Mouse (Mus musculus): ENCODE data around the gene Gpr55. TPM values are rescaled to one million over a fixed set of nuclear protein-coding genes. Genes with fewer than 3 reads are reported as not detected.

The Gpr55 gene
- polyA plus RNA-seq, 1 experiment from 2014 or later = not detected

DNA sequence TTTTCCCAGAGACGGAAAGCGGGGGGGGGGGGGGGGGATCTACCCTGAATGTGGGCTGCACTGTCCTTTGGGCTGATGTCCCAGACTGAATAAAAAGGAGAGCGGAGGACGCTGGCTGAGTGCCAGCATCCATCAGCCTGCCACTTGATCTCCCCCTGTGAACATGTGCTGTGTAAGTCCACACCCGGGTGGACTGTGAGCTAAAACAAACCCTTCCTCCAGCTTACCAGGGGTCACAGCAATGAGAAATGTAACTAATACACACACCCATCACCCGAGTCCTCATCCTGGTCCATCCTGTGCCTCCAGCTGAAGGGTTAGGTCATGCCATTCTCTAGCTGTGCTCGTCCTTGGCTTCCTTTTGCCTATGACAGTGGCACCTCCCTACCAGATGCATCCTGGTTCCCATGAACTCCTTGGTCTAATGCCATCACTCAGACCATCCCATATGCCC is 58.7 kb downstream of the Gpr55 start:
- H3K27ac ChIP-seq = peak overlapping the region; percentile 80

DNA sequence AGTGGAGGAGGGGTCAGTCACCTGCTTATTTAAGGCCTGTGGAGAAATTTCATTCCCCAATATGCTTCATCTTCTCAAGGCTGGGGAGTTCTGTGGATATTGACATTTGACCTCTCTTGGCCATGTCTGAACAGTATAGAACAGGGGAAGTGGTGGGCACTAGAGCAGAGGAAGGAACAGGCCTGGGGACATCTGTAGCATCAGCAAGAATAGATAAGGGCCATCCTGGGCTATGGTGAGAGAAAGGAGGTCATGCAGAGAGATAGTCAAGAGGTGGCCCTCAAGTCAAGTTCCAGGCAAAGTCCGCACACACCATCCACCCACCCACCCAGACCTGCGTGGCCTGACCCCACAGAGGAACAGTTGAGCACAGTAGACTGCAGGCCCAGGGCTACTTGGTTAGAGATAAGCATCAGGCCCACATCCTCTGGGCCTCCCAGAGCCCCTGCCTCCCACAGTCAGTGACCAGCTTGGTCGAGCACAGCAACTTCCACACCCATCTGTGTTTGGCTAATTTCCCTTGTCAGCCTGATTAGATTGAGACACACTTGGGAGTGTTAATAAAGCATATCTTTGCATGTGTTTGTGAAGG is 59.2 kb downstream of the Gpr55 start:
- WGBS = 60% methylated on average over 3 of the region's 3 CpGs
- H3K4me3 ChIP-seq (replicated peaks) = no peak overlapping the region

More for the DNA sequence above, 58.7 kb downstream of the Gpr55 start:
- Histone ChIP-seq H3K27me3 (no peaks in the 10 kb centered on the region), H3K4me2 (no peak overlapping the region), H3K9ac (no peak overlapping the region), H3K4me1 (peaks cover 57% of the 10 kb centered on the region), H3K36me3 (replicated peaks) (peaks cover 41% of the 10 kb centered on the region), H3K4me3 (replicated peaks) (no peak overlapping the region), H3K9me3 (no peaks in the 10 kb centered on the region)
- 37% methylated on average over 7 of the region's 7 CpGs for WGBS
- ATAC-seq (ENCODE audit: low FRiP score) = peak; percentile 74

DNA sequence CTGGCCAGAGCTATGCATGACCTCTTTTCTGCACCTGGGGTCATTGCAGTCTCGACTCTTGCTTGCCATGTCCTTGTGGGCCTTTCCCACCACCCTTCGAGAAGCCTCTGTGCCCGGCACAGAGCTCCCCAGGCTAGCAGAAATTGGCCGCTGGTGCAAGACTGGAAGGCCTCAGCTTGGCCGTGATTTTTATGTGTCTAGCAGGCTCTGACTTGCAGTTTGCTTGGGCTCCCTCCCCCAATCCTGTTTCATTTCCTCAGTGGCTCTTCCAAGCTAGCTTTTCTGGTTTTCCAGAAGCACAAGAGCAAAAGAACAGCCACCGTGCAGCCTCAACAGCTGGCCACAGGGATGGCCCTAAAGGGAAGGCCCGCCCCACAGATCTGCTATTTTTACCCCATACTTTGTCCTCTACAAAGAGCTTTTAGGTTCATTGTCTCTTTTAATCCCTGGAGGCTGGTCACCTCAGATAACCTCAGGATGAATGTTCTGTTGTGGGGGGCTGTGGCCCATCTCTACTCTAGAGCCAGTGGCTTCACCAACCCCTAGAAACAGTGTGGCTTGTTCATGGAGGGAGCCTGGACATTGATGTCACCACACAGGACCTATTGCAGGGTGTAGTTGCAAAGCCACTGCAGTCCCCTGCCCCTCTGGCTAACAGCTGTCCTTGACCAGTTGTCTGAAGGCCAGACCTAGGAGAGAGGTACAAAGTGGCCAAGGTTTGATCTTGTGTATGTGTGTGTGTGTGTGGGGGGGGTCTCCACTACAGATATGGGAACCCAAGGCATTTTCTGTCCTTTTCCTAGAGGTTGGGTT is 60.1 kb downstream of the Gpr55 start:
- no peak overlapping the region for H3K4me2 ChIP-seq
- no peak overlapping the region for H3K4me3 ChIP-seq (replicated peaks)
- no peak overlapping the region for H3K27ac ChIP-seq
- no peak overlapping the region for H3K9ac ChIP-seq
- H3K4me1 ChIP-seq = peaks cover 71% of the 10 kb centered on the region
- no peak for ATAC-seq (ENCODE audit: low FRiP score)
- peaks cover 27% of the 10 kb centered on the region for H3K36me3 ChIP-seq (replicated peaks)
- H3K9me3 ChIP-seq = no peaks in the 10 kb centered on the region
- no peaks in the 10 kb centered on the region for H3K27me3 ChIP-seq
- 69% methylated on average over 7 of the region's 7 CpGs for WGBS

More for the DNA sequence above, 59.2 kb downstream of the Gpr55 start:
- Histone ChIP-seq H3K27ac (peak overlapping the region; percentile 80), H3K36me3 (replicated peaks) (peaks cover 36% of the 10 kb centered on the region), H3K4me1 (peaks cover 62% of the 10 kb centered on the region), H3K9ac (no peak overlapping the region), H3K9me3 (no peaks in the 10 kb centered on the region), H3K27me3 (no peaks in the 10 kb centered on the region), H3K4me2 (no peak overlapping the region)
- ATAC-seq (ENCODE audit: low FRiP score) = peak; percentile 37

DNA sequence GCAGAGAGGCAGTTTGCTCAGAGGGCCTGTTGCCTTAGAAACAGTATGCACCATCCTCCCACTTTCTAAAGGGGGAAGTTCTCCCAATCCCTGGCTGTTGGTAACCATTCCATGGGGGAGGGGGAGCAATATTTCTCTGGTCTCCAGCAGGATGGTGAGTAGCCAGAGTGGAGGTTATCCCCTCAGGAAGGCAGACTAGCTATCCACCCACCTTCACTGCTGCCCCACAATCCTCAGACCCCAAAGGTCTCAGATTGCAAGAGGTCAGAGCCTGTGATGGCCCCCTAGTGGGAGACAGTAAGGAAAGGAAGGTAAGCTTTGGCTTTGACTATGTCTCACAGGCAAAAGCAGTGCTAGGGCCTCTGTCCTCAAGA is 61.4 kb downstream of the Gpr55 start:
- H3K4me2 ChIP-seq = peak overlapping the region; percentile 82
- H3K4me1 ChIP-seq = peaks cover 76% of the 10 kb centered on the region
- H3K4me3 ChIP-seq (replicated peaks) = no peak overlapping the region
- no peak for ATAC-seq (ENCODE audit: low FRiP score)
- no peaks in the 10 kb centered on the region for H3K9me3 ChIP-seq
- 0 out of 2 replicates have a peak overlapping the region, but pooled peaks have one; percentile 0 for H3K9ac ChIP-seq
- H3K36me3 ChIP-seq (replicated peaks) = peaks cover 14% of the 10 kb centered on the region
- H3K27me3 ChIP-seq = no peaks in the 10 kb centered on the region
- peak overlapping the region; percentile 79 for H3K27ac ChIP-seq

GRCm38 (mm10) chr1:85898761-85899387 is 61.9 kb downstream of the Gpr55 start:
- H3K36me3 ChIP-seq (replicated peaks) = peaks cover 10% of the 10 kb centered on the region
- no peaks in the 10 kb centered on the region for H3K27me3 ChIP-seq
- peaks cover 78% of the 10 kb centered on the region for H3K4me1 ChIP-seq
- H3K4me2 ChIP-seq = peak overlapping the region; percentile 82
- H3K4me3 ChIP-seq (replicated peaks) = no peak overlapping the region
- peak overlapping the region; percentile 79 for H3K27ac ChIP-seq
- no peak for ATAC-seq (ENCODE audit: low FRiP score)
- H3K9ac ChIP-seq = peak overlapping the region; percentile 33; the same call in 1 of the 2 replicates
- H3K9me3 ChIP-seq = no peaks in the 10 kb centered on the region
- WGBS = 17% methylated on average over 12 of the region's 12 CpGs

DNA sequence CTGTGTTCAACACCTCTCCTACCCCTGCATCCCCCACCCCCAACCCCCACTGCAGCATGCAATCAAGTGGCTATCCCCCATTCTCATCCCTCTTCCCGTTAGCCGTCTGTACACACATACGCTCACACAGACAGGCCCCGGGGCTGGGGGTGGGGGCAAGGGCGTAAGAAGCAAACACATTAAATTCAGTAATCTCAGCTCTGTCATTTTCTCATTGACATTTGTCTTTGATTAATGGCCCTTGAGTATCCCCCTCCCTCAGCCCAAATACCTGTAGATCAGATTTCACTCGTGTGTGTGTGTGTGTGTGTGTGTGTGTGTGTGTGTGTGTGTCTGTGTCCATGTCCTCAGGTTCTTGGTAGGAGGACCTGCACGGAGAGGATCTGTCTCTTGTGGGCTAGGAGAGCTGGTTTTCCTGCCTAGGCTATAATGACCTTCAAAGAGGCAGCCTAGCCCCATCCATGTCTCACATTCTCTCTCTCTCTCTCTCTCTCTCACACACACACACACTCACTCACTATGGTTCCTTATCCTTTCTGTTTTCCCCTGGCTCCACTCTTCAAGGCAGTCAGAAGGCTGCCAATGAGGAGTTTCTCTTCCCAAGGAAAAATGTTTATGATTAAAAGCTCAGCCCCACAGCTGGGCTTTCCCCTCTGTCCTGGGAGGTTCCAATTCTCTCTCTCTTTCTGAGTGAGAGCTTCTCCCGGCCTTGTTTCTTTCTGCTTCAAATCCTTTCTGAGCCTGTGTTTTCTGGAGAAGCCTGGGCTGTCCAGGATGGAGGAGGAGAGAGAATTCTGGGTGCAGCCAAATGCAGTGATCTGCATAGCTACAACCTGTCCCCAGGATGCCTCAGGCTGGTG is 62.7 kb downstream of the Gpr55 start:
- Histone ChIP-seq H3K4me3 (replicated peaks) (no peak overlapping the region), H3K4me1 (peaks cover 80% of the 10 kb centered on the region), H3K27ac (peak overlapping the region; percentile 79), H3K9ac (peak overlapping the region; percentile 33), H3K27me3 (no peaks in the 10 kb centered on the region), H3K4me2 (peak overlapping the region; percentile 82), H3K36me3 (replicated peaks) (peaks cover 2% of the 10 kb centered on the region), H3K9me3 (no peaks in the 10 kb centered on the region)
- no peak for ATAC-seq (ENCODE audit: low FRiP score)
- 31% methylated on average over 8 of the region's 8 CpGs for WGBS

GRCm38 (mm10) chr1:85896781-85897700 is 63.8 kb downstream of the Gpr55 start:
- WGBS = 72% methylated on average over 12 of the region's 12 CpGs
- no peak for ATAC-seq (ENCODE audit: low FRiP score)
- 0 out of 2 replicates have a peak overlapping the region, but pooled peaks have one; percentile 12 for H3K9ac ChIP-seq
- no peak overlapping the region for H3K4me3 ChIP-seq (replicated peaks)
- H3K27me3 ChIP-seq = no peaks in the 10 kb centered on the region
- no peaks in the 10 kb centered on the region for H3K36me3 ChIP-seq (replicated peaks)
- no peaks in the 10 kb centered on the region for H3K9me3 ChIP-seq
- peak overlapping the region; percentile 82 for H3K4me2 ChIP-seq
- H3K4me1 ChIP-seq = peaks cover 71% of the 10 kb centered on the region
- H3K27ac ChIP-seq = peak overlapping the region; percentile 79

DNA sequence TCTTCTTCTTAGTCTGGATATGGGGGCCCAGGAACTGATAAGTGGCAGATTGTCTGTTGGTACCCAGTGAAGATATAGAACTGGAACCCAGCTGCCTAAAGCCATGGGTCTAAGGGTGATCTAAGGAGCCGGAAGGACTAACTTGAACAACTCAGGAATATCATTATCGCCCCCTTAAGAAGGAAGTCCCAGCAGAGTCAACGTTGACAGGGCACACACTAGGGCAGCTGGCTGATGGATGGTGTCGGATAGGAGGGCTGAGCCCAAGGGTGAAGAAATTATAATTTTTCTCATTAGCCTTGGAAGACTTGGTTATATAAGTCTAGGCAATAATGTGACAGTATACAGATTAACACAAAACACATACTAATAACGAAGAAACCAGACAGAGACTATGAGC is 64.7 kb downstream of the Gpr55 start:
- Histone ChIP-seq H3K27ac (no peak overlapping the region), H3K4me1 (peaks cover 62% of the 10 kb centered on the region)
- 72% methylated on average over 5 of the region's 5 CpGs for WGBS

GRCm38 (mm10) chr1:85895391-85895837 is 65.4 kb downstream of the Gpr55 start:
- ATAC-seq (ENCODE audit: low FRiP score) = peak; percentile 57
- peak overlapping the region; percentile 89 for H3K27ac ChIP-seq
- H3K9ac ChIP-seq = peak overlapping the region; percentile 81
- peak overlapping the region; percentile 82 for H3K4me2 ChIP-seq
- 4% methylated on average over 15 of the region's 15 CpGs for WGBS
- H3K4me1 ChIP-seq = peaks cover 55% of the 10 kb centered on the region
- no peaks in the 10 kb centered on the region for H3K27me3 ChIP-seq
- H3K9me3 ChIP-seq = no peaks in the 10 kb centered on the region
- H3K4me3 ChIP-seq (replicated peaks) = peak overlapping the region; percentile 74
- no peaks in the 10 kb centered on the region for H3K36me3 ChIP-seq (replicated peaks)

More for the DNA sequence above, 64.7 kb downstream of the Gpr55 start:
- Histone ChIP-seq H3K36me3 (replicated peaks) (no peaks in the 10 kb centered on the region), H3K9me3 (no peaks in the 10 kb centered on the region), H3K27me3 (no peaks in the 10 kb centered on the region), H3K4me3 (replicated peaks) (peak overlapping the region; percentile 74), H3K9ac (no peak overlapping the region; the same call in 1 of the 2 replicates), H3K4me2 (peak overlapping the region; percentile 82)
- ATAC-seq (ENCODE audit: low FRiP score) = no peak

DNA sequence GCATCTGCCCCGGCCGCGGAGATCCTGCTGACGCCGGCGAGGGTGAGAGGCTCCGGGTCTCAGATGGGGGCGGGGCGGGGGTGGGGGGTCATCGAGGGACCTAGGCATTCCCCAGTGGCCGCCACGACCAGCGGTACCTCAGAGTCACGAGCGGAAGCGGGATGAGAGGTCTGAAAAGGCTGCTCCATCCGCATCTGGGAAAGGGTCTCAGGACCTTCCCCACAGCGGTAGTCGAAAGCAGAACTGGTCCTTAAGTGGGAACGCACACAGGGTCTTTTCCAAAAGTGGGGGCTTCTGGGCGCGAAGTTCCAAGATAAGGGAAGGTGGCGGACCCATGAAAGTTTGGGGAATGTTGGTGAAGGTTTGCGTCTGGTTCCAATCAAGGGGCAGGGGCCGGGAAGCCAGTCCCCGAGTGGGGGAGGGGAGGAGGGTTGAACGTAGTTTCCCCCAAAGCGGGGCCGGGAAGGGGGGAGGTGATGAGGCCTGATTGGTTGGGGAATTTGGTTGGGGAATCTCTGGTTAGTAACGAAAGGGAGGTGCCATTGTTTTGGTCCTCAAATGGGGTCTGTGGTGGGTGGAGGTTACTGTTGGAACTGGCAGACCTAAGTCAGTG is 66.0 kb downstream of the Gpr55 start:
- Histone ChIP-seq H3K27me3 (no peaks in the 10 kb centered on the region), H3K9ac (peak overlapping the region; percentile 81), H3K36me3 (replicated peaks) (no peaks in the 10 kb centered on the region), H3K4me2 (peak overlapping the region; percentile 82), H3K4me3 (replicated peaks) (peak overlapping the region; percentile 74), H3K9me3 (no peaks in the 10 kb centered on the region), H3K27ac (peak overlapping the region; percentile 89), H3K4me1 (peaks cover 49% of the 10 kb centered on the region)
- WGBS = 1% methylated on average over 30 of the region's 30 CpGs
- peak; percentile 57 for ATAC-seq (ENCODE audit: low FRiP score)
